8 mouse cellular contexts compared by ENCODE assay signal in the genomic region with DNA sequence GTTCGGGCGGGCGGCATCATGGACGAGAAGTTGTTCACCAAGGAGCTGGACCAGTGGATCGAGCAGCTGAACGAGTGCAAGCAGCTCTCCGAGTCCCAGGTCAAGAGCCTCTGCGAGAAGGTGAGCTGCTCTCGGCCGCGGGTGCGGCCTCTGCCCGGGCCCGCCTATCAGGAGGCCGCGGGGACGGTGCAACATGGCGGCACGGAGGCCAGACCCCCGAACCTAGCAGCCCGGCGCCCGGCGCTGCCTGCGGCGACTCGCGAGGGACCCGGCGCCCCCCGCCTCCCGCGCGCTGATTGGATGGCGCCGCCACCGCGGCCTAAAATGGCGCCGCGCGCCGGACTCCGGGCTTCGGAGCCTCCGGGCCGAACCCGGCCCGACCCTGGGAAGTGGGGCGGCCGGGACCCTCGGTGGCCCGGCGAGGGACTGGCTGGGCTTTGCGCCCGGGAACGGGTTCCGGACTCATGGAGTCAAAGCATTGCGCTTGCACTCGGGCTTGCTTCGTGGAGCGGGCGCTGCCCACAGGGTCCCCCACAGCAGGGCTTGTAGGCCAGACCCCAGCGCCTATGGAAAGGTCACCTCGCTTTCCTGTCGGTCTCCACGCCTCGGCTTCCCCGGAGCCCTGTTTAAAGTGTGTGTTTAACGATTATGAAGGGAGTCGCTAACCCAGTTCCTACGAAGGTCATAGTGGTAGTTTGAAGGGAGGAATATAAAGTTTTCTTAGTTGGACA. TPM values are rescaled to one million over a fixed set of nuclear protein-coding genes. Genes with fewer than 3 reads are reported as not detected.
DNase-seq lines count a peak whose midpoint lies in the region; ATAC-seq and TF ChIP-seq lines count a peak whose summit lies in the region.

No protein-coding gene starts in this region.

- no peak for TF ChIP-seq EP300 in heart, adult 2 months (IDR thresholded peaks at IDR 0.05; ENCODE audit: insufficient read depth, low read depth, low read length)

- intact Hi-C loops in heart, adult 2 months (cut with DNase I): loop anchor here (2.0 kb wide), 1 partner anchor 98 kb away; a partner anchor contains a TSS

- H3K4me3 ChIP-seq in embryonic facial prominence, embryonic 12.5 days: peak overlapping the region; percentile 98
- peak overlapping the region; percentile 96 for H3K4me3 ChIP-seq in heart, adult 2 months
- peak overlapping the region; percentile 95 for H3K4me3 ChIP-seq in kidney, adult 2 months (ENCODE audit: insufficient read depth, low read depth, low read length)
- H3K4me3 ChIP-seq in liver, adult 2 months (ENCODE audit: insufficient read depth, low read depth, low read length): peak overlapping the region; percentile 87

- peak overlapping the region; percentile 100 for H3K27ac ChIP-seq in embryonic facial prominence, embryonic 12.5 days
- H3K27ac ChIP-seq in heart, adult 2 months: peak overlapping the region; percentile 98
- peak overlapping the region; percentile 97 for H3K27ac ChIP-seq in kidney, adult 2 months (ENCODE audit: insufficient read depth, low read depth, low read length)
- peak overlapping the region; percentile 96 for H3K27ac ChIP-seq in liver, adult 2 months (replicated peaks; ENCODE audit: insufficient read depth, low read depth, low read length)

- peaks cover 17% of the 10 kb centered on the region for H3K4me1 ChIP-seq in embryonic facial prominence, embryonic 12.5 days
- H3K4me1 ChIP-seq in heart, adult 2 months (ENCODE audit: control insufficient read depth, insufficient read depth, low read length): peaks cover 21% of the 10 kb centered on the region
- H3K4me1 ChIP-seq in kidney, adult 2 months (ENCODE audit: control insufficient read depth, insufficient read depth, low read length): peaks cover 26% of the 10 kb centered on the region
- peaks cover 30% of the 10 kb centered on the region for H3K4me1 ChIP-seq in liver, adult 2 months (ENCODE audit: control insufficient read depth, insufficient read depth, low read length)

- peak; percentile 80 for ATAC-seq in embryonic facial prominence, embryonic 12.5 days (ENCODE audit: insufficient number of reproducible peaks, insufficient read depth, low FRiP score, low TSS enrichment)

- WGBS in embryonic facial prominence, embryonic 12.5 days: under 1% methylated on average over 69 of the region's 72 CpGs
- under 1% methylated on average over 69 of the region's 72 CpGs for WGBS in heart, adult 2 months
- under 1% methylated on average over 72 of the region's 72 CpGs for WGBS in kidney, adult 2 months
- under 1% methylated on average over 72 of the region's 72 CpGs for WGBS in liver, adult 2 months

- no peaks in the 10 kb centered on the region for H3K9me3 ChIP-seq in embryonic facial prominence, embryonic 12.5 days

- peak overlapping the region; percentile 83 for H3K4me2 ChIP-seq in embryonic facial prominence, embryonic 12.5 days (replicated peaks)

- no peak for TF ChIP-seq CTCF in heart, adult 2 months (IDR thresholded peaks at IDR 0.05)
- no peak for TF ChIP-seq CTCF in kidney, adult 2 months (conservative IDR thresholded peaks at IDR 0.05; ENCODE audit: insufficient read depth, insufficient read length, low read depth, low read length)
- no peak for TF ChIP-seq CTCF in liver, adult 2 months (IDR thresholded peaks at IDR 0.05; ENCODE audit: low read depth, low read length)

- peaks cover 10% of the 10 kb centered on the region for H3K79me2 ChIP-seq in heart, adult 2 months (replicated peaks; ENCODE audit: control insufficient read depth, insufficient read depth, low read length)
- H3K79me2 ChIP-seq in liver, adult 2 months (ENCODE audit: control insufficient read depth, insufficient read depth, low read length): peaks cover 30% of the 10 kb centered on the region

- H3K36me3 ChIP-seq in embryonic facial prominence, embryonic 12.5 days: no peaks in the 10 kb centered on the region
- peaks cover 32% of the 10 kb centered on the region for H3K36me3 ChIP-seq in heart, adult 2 months (ENCODE audit: control insufficient read depth, insufficient read depth, low read length)
- no peaks in the 10 kb centered on the region for H3K36me3 ChIP-seq in kidney, adult 2 months (ENCODE audit: control insufficient read depth, insufficient read depth, low read length)
- H3K36me3 ChIP-seq in liver, adult 2 months (ENCODE audit: control insufficient read depth, insufficient read depth, low read length): no peaks in the 10 kb centered on the region

- peak; percentile 50 to 73 for DNase-seq in cerebellum, adult 18-20 months
- DNase-seq in cerebellum, adult 9-11 months: no peak
- DNase-seq in heart, adult 2 months: peak; percentile 80 to 82
- DNase-seq in kidney, adult 2 months: peak; percentile 68
- DNase-seq in liver, adult 2 months (ENCODE audit: extremely low read depth, low read depth, low spot score): no peak
- DNase-seq in monocyte, adult 2 months (ENCODE audit: low read depth in 1 of 2, low spot score in 2 of 2): peak; percentile 23 to 51
- peak; percentile 59 to 65 for DNase-seq in spleen, postnatal 36 days (ENCODE audit: low spot score in 2 of 2)

- no peaks in the 10 kb centered on the region for H3K27me3 ChIP-seq in embryonic facial prominence, embryonic 12.5 days
- no peaks in the 10 kb centered on the region for H3K27me3 ChIP-seq in heart, adult 2 months (ENCODE audit: control insufficient read depth, insufficient read depth, low read length)
- H3K27me3 ChIP-seq in kidney, adult 2 months (replicated peaks; ENCODE audit: control insufficient read depth, insufficient read depth, low read length): no peaks in the 10 kb centered on the region
- H3K27me3 ChIP-seq in liver, adult 2 months (ENCODE audit: control insufficient read depth, insufficient read depth, low read length): no peaks in the 10 kb centered on the region

- H3K9ac ChIP-seq in embryonic facial prominence, embryonic 12.5 days: peak overlapping the region; percentile 99
- peak overlapping the region; percentile 93 for H3K9ac ChIP-seq in heart, adult 2 months (ENCODE audit: low read depth, low read length)
- H3K9ac ChIP-seq in liver, adult 2 months (ENCODE audit: low read depth, low read length): peak overlapping the region; percentile 99

- no peak for TF ChIP-seq POLR2A in heart, adult 2 months (IDR thresholded peaks at IDR 0.05; ENCODE audit: insufficient read depth, low read depth, low read length)
- TF ChIP-seq POLR2A in kidney, adult 2 months (IDR thresholded peaks at IDR 0.05; ENCODE audit: low read depth, low read length): no peak
- TF ChIP-seq POLR2A in liver, adult 2 months (IDR thresholded peaks at IDR 0.05; ENCODE audit: extremely low read depth, insufficient read depth, low read length): no peak

RNA-seq across cellular contexts. Expression of a gene that starts 0.7 kb away (rescaled TPM):
- polyA plus RNA-seq in embryonic facial prominence, embryonic 12.5 days (2016; fragmentation: Nextera tagmentation; extraction: Ambion mirVana): 106 and 108 TPM in 2 replicates
- total RNA-seq in heart, adult 2 months (2021): 10 to 100 TPM; 52.7 to 58.0 TPM
- 31.0 and 60.7 TPM in 2 replicates for polyA plus RNA-seq in heart, adult 2 months (2012; rRNA removed)
- 30.9 and 38.0 TPM in 2 replicates for polyA plus RNA-seq in kidney, adult 2 months (2012; rRNA removed)
- total RNA-seq in liver, adult 2 months (2014; rRNA removed): 35.2 and 37.3 TPM in 2 replicates
- polyA plus RNA-seq in liver, adult 2 months (2012; rRNA removed): 17.5 and 21.2 TPM in 2 replicates

RNA-seq across cellular contexts. Expression of a gene that starts 46.1 kb away (rescaled TPM):
- polyA plus RNA-seq in embryonic facial prominence, embryonic 12.5 days (2016; fragmentation: Nextera tagmentation; extraction: Ambion mirVana): not detected in 2 replicates
- total RNA-seq in heart, adult 2 months (2021): not detected
- polyA plus RNA-seq in heart, adult 2 months (2012; rRNA removed): not detected in 2 replicates
- polyA plus RNA-seq in kidney, adult 2 months (2012; rRNA removed): not detected in 2 replicates
- not detected in 2 replicates for total RNA-seq in liver, adult 2 months (2014; rRNA removed)
- not detected in 2 replicates for polyA plus RNA-seq in liver, adult 2 months (2012; rRNA removed)

Comparison
In these comparisons a context has a peak if more than half of its experiments do, and no peak if none do; other contexts are left out.
1. DNase-seq: peak in cerebellum, adult 18-20 months (2 of 2), heart, adult 2 months (2 of 2), kidney, adult 2 months (single experiment), monocyte, adult 2 months (2 of 2) and spleen, postnatal 36 days (2 of 2); none in cerebellum, adult 9-11 months (single experiment) and liver, adult 2 months (single experiment).
2. Peak in every context shown above with its lines, with median percentiles within 50 percentile points of each other: H3K27ac ChIP-seq, H3K4me3 ChIP-seq and H3K9ac ChIP-seq.